Mouse (Mus musculus) kidney, postnatal 4 days (tissue): Measurements from ENCODE around the gene Psme2b.
"Not testable (repeated sequence)": the region's sequence is repeated elsewhere in the genome, so short reads cannot be mapped to it uniquely, and the experiment has no call there.

Experiments
- DNase-seq, 2 experiments: peaks; one replicate each; pipeline ENCODE4 v3.0.0; 2021; ENCODE audit warnings: mixed read lengths in 2 of 2

Psme2b gene

GRCm38 (mm10) chr11:48900654-48901566, 45.1 kb downstream of the Psme2b start:
- DNase-seq: not testable (repeated sequence)

GRCm38 (mm10) chr11:48898812-48899431, 47.1 kb downstream of the Psme2b start:
- DNase-seq: no peak
